Mouse (Mus musculus): Measurements from ENCODE around the gene Mecr. TPM values are rescaled to one million over a fixed set of nuclear protein-coding genes. Genes with fewer than 3 reads are reported as not detected.

The Mecr gene
- total and polyA plus RNA-seq, 3 experiments: 92.1 to 137 TPM; not detected in 1

DNA sequence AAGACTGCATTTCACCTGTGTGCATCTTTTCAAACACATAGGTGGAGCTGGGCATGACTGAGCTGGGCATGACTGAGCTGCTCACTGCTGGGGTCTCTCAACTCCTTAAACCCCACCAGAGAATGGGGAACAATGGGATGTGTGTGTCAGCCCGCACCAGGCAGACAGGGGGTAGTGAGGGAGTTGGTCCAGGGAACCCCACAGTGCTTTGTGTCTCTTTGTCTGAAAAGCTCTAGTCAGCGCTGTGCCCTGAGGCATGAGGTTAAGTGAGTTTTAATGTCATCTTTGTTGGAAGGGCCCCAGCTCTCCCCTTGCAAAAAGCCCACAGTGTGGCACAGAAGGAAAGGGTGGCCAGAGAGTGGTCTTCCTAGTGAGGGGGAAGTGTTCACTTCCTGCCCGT is 18.3 kb upstream of the Mecr start:
- Histone ChIP-seq H3K9me3 (replicated peaks; ENCODE audit: insufficient read depth, low read length) (no peaks in the 10 kb centered on the region), H3K36me3 (ENCODE audit: control insufficient read depth in 1 of 2, insufficient read depth in 2 of 2, low read length in 2 of 2) (no peaks in the 10 kb centered on the region), H3K27ac (ENCODE audit: control insufficient read depth, low read depth, low read length) (no peak overlapping the region), H3K9ac (ENCODE audit: control insufficient read depth, low read depth, low read length, poor library complexity, severe bottlenecking) (no peak overlapping the region), H3K79me2 (ENCODE audit: control insufficient read depth, insufficient read depth, low read length, poor library complexity) (no peaks in the 10 kb centered on the region), H3K4me3 (ENCODE audit: control insufficient read depth in 1 of 2, insufficient read depth in 1 of 2, low read depth in 2 of 2, low read length in 2 of 2) (no peak overlapping the region), H3K4me1 (ENCODE audit: control insufficient read depth in 1 of 2, insufficient read depth in 2 of 2, low read length in 2 of 2) (peaks cover 0 to 5% of the 10 kb centered on the region in 2 experiments; a peak in 1 of 4 replicates), H3K27me3 (ENCODE audit: control insufficient read depth in 1 of 2, insufficient read depth in 2 of 2, low read length in 2 of 2) (no peaks in the 10 kb centered on the region)
- no peak for TF ChIP-seq MEF2A (IDR thresholded peaks at IDR 0.05; ENCODE audit: extremely low read depth, insufficient replicate concordance, low read depth, low read length, poor library complexity, severe bottlenecking)
- no peak for TF ChIP-seq SMC3 (IDR thresholded peaks at IDR 0.05; ENCODE audit: low read depth, low read length)
- no peak for DNase-seq (ENCODE audit: low read depth, low spot score)

DNA sequence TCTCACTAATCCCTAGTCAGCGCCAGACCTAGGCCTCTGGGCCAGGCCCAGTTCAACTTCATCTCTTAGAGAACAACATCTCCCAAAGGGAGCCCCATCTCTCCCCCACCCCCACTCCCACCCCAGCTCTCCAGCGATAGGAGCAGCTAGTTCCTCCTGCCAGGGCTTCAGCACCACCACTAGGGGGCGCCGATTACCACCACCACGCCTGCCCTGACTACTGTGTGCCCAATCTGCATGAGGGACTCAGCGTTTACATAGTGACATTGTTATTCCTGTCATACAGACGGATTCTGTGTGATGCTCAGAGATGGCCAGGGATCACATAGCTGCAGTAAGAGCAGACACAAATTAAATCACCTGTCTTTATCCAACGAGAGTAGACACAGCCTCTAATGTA is 17.4 kb upstream of the Mecr start:
- no peaks in the 10 kb centered on the region for H3K36me3 ChIP-seq (ENCODE audit: control insufficient read depth in 1 of 2, insufficient read depth in 2 of 2, low read length in 2 of 2)
- peak; percentile 47 for DNase-seq (ENCODE audit: low read depth, low spot score)
- H3K9ac ChIP-seq (ENCODE audit: control insufficient read depth, low read depth, low read length, poor library complexity, severe bottlenecking): no peak overlapping the region
- no peaks in the 10 kb centered on the region for H3K27me3 ChIP-seq (ENCODE audit: control insufficient read depth in 1 of 2, insufficient read depth in 2 of 2, low read length in 2 of 2)
- no peak overlapping the region for H3K27ac ChIP-seq (ENCODE audit: control insufficient read depth, low read depth, low read length)
- peaks cover 0 to 5% of the 10 kb centered on the region in 2 experiments; a peak in 1 of 4 replicates for H3K4me1 ChIP-seq (ENCODE audit: control insufficient read depth in 1 of 2, insufficient read depth in 2 of 2, low read length in 2 of 2)
- no peaks in the 10 kb centered on the region for H3K9me3 ChIP-seq (replicated peaks; ENCODE audit: insufficient read depth, low read length)
- H3K4me3 ChIP-seq (ENCODE audit: control insufficient read depth in 1 of 2, insufficient read depth in 1 of 2, low read depth in 2 of 2, low read length in 2 of 2): no peak overlapping the region
- peak; percentile 56 to 89 (median 59) for TF ChIP-seq CTCF (IDR thresholded peaks at IDR 0.05 in 2 of 3, conservative IDR thresholded peaks at IDR 0.05 in 1 of 3; ENCODE audit: control insufficient read depth in 1 of 3, insufficient read depth in 1 of 3, low read depth in 2 of 3, low read length in 3 of 3, poor library complexity in 1 of 3, severe bottlenecking in 1 of 3)
- TF ChIP-seq MAZ (IDR thresholded peaks at IDR 0.05; ENCODE audit: low read depth, low read length): no peak
- no peaks in the 10 kb centered on the region for H3K79me2 ChIP-seq (ENCODE audit: control insufficient read depth, insufficient read depth, low read length, poor library complexity)

- H3K9me3 ChIP-seq (replicated peaks; ENCODE audit: insufficient read depth, low read length): no peaks in the 10 kb centered on the region
- no peaks in the 10 kb centered on the region for H3K36me3 ChIP-seq (ENCODE audit: control insufficient read depth in 1 of 2, insufficient read depth in 2 of 2, low read length in 2 of 2)
- no peak overlapping the region for H3K9ac ChIP-seq (ENCODE audit: control insufficient read depth, low read depth, low read length, poor library complexity, severe bottlenecking)
- no peaks in the 10 kb centered on the region for H3K27me3 ChIP-seq (ENCODE audit: control insufficient read depth in 1 of 2, insufficient read depth in 2 of 2, low read length in 2 of 2)
- DNase-seq (ENCODE audit: low read depth, low spot score): no peak
- H3K4me3 ChIP-seq (ENCODE audit: control insufficient read depth in 1 of 2, insufficient read depth in 1 of 2, low read depth in 2 of 2, low read length in 2 of 2): no peak overlapping the region
- no peak overlapping the region for H3K27ac ChIP-seq (ENCODE audit: control insufficient read depth, low read depth, low read length)
- H3K79me2 ChIP-seq (ENCODE audit: control insufficient read depth, insufficient read depth, low read length, poor library complexity): no peaks in the 10 kb centered on the region
- TF ChIP-seq CTCF (IDR thresholded peaks at IDR 0.05 in 2 of 3, conservative IDR thresholded peaks at IDR 0.05 in 1 of 3; ENCODE audit: control insufficient read depth in 1 of 3, insufficient read depth in 1 of 3, low read depth in 2 of 3, low read length in 3 of 3, poor library complexity in 1 of 3, severe bottlenecking in 1 of 3): no peak
- no peak for TF ChIP-seq ZMIZ1 (IDR thresholded peaks at IDR 0.05; ENCODE audit: low read depth, low read length)
- H3K4me1 ChIP-seq (ENCODE audit: control insufficient read depth in 1 of 2, insufficient read depth in 2 of 2, low read length in 2 of 2): peaks cover 0 to 5% of the 10 kb centered on the region in 2 experiments; a peak in 1 of 4 replicates
Observed at GRCm38 (mm10) chr4:131826905-131827304, 16.4 kb upstream of the Mecr start.

- peak; percentile 71 for DNase-seq (ENCODE audit: low read depth, low spot score)
- no peak for TF ChIP-seq JUND (IDR thresholded peaks at IDR 0.05; ENCODE audit: low read depth, low read length)
- no peak for TF ChIP-seq BHLHE40 (IDR thresholded peaks at IDR 0.05; ENCODE audit: borderline replicate concordance, low read depth, low read length)
- TF ChIP-seq POLR2AphosphoS2 (IDR thresholded peaks at IDR 0.05; ENCODE audit: low read length): no peak
- TF ChIP-seq SIN3A (IDR thresholded peaks at IDR 0.05; ENCODE audit: low read length): no peak
- peak in 1 of 2 experiments; percentile 28; a peak in 1 of 4 replicates for TF ChIP-seq EP300 (IDR thresholded peaks at IDR 0.05; ENCODE audit: low read depth in 1 of 2, low read length in 2 of 2)
- TF ChIP-seq CHD1 (IDR thresholded peaks at IDR 0.05; ENCODE audit: low read depth, low read length): no peak
- no peak for TF ChIP-seq ZC3H11A (IDR thresholded peaks at IDR 0.05; ENCODE audit: low read depth, low read length)
- TF ChIP-seq RCOR1 (IDR thresholded peaks at IDR 0.05; ENCODE audit: low read depth, low read length): no peak
- TF ChIP-seq UBTF (IDR thresholded peaks at IDR 0.05; ENCODE audit: borderline replicate concordance, insufficient read depth, low read depth, low read length): no peak
- no peak for TF ChIP-seq RAD21 (IDR thresholded peaks at IDR 0.05; ENCODE audit: low read depth, low read length)
- no peak for TF ChIP-seq CHD2 (IDR thresholded peaks at IDR 0.05; ENCODE audit: low read length)
- no peak for TF ChIP-seq NELFE (IDR thresholded peaks at IDR 0.05; ENCODE audit: low read depth, low read length)
- TF ChIP-seq USF2 (IDR thresholded peaks at IDR 0.05; ENCODE audit: borderline replicate concordance in 1 of 2, insufficient read depth in 1 of 2, low read depth in 1 of 2, low read length in 2 of 2): no peak
- no peak for TF ChIP-seq HCFC1 (IDR thresholded peaks at IDR 0.05; ENCODE audit: low read depth, low read length)
- TF ChIP-seq TAL1 (IDR thresholded peaks at IDR 0.05; ENCODE audit: low read length): peak; percentile 63
Observed at GRCm38 (mm10) chr4:131829123-131829522, 14.1 kb upstream of the Mecr start.

More at GRCm38 (mm10) chr4:131829123-131829522, 14.1 kb upstream of the Mecr start:
- Histone ChIP-seq H3K4me1 (ENCODE audit: control insufficient read depth in 1 of 2, insufficient read depth in 2 of 2, low read length in 2 of 2) (peaks cover 0 to 5% of the 10 kb centered on the region in 2 experiments; a peak in 1 of 4 replicates), H3K27me3 (ENCODE audit: control insufficient read depth in 1 of 2, insufficient read depth in 2 of 2, low read length in 2 of 2) (no peaks in the 10 kb centered on the region), H3K9ac (ENCODE audit: control insufficient read depth, low read depth, low read length, poor library complexity, severe bottlenecking) (no peak overlapping the region), H3K27ac (ENCODE audit: control insufficient read depth, low read depth, low read length) (no peak overlapping the region), H3K4me3 (ENCODE audit: control insufficient read depth in 1 of 2, insufficient read depth in 1 of 2, low read depth in 2 of 2, low read length in 2 of 2) (no peak overlapping the region), H3K36me3 (ENCODE audit: control insufficient read depth in 1 of 2, insufficient read depth in 2 of 2, low read length in 2 of 2) (no peaks in the 10 kb centered on the region), H3K9me3 (replicated peaks; ENCODE audit: insufficient read depth, low read length) (no peaks in the 10 kb centered on the region), H3K79me2 (ENCODE audit: control insufficient read depth, insufficient read depth, low read length, poor library complexity) (no peaks in the 10 kb centered on the region)

Measured in MEL (cell line).